Mouse (Mus musculus): ENCODE measurements around the gene Mob4.

DNA sequence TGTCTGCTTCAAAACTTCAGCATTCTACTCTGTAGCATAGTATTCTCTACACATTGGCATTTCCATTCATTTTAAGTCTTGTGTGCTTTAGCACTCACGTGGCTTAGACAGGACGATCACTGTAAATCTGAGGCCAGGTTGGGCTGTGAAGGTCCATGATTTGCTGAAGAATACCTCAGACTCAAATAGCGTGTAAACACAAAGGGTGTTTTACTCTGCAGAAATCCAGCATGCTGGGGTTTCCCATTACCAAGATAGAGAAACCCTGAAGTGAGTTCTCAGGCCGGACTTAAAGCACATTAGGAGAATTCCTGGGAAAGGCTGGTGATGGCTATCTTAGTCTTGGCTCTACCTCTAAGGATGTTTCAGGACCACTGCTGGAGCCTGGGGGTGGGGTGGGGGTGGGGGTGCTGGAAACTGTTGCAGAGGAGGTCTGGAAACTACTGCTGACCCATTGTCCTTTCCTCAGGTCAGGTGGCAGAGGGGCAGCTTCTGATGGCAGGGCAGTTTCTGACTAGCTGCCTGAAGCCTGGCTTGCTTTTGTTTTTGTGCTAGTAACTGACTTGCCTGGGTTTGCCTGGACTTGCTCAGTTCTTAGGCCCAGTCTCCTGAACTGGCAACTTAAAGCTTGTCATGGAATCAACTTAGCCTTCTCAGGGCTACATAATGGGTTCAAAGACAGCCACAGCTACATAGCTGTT is 21.8 kb upstream of the Mob4 start:
- TF ChIP-seq CTCF (IDR thresholded peaks at IDR 0.05; ENCODE audit: low read depth) = no peak
- TF ChIP-seq EP300 (IDR thresholded peaks at IDR 0.05; ENCODE audit: low read depth) = no peak
